Mouse (Mus musculus) embryonic stem cell, embryonic (primary cell): ENCODE measurements around the gene Snx20.

ENCODE experiments used
- CTCF ChIA-PET, 4 experiments: fragments of 300-600 bp in 2 of 4; fragments of 350-600 bp in 2 of 4; sonication (Branson Sonifier 250); formaldehyde crosslinking; loops; one replicate each; lab custom pipeline; 2022; ENCODE audit warnings: inconsistent platforms in 2 of 4; lab: Charles Lee
- POLR2A ChIA-PET, 4 experiments: fragments of 300-600 bp in 2 of 4; fragments of 350-600 bp in 2 of 4; sonication (Branson Sonifier 250); formaldehyde crosslinking; loops; one replicate each; lab custom pipeline; 2022; ENCODE audit warnings: antibody characterized with exemption in 4 of 4, inconsistent platforms in 1 of 4; lab: Charles Lee

Gene Snx20

DNA sequence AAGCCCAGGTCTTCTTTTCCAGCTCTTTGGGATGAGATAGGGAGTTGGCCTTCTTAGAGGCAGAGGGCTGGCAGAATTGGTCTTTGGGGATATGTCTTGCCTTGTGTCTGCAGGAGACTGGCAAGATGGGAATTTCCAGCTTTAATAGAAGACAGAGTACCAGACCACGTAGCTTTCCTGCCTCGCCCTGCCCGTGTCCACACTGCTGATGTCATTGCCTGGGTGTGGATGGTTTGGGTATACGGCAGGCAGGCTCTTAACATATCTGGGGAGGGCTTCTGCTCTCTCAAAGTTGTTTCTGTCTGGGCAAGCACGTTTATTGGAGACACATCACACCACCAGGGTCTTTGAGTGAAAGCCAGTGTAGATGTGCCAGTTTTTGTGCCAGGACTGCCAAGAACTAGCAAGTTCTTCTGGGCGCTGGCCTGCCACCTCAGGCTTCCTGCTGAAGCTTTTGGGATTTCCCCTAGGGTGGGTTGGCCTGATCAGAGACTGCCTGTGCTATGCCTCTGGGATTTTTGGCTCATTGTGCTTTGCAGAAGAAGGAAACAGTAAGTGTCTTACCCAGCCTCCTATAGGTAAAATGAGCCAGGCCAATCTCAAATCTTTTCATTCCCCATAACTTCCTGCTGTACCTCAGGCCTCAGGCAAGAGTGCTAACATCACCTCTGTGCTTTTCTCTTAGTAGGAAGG lies 14.2 kb upstream of the Snx20 start:
- CTCF ChIA-PET = no interaction called here

GRCm38 (mm10) chr8:88648322-88648721 lies 12.4 kb upstream of the Snx20 start:
- CTCF ChIA-PET = interaction anchor here (0.5 to 1.4 kb wide), 6 partner anchors 15 to 1260 kb away, joined by 3 to 5 read pairs (median 4); no protein-coding TSS in a partner anchor
- POLR2A ChIA-PET = interaction anchor here in 1 of 4 experiments (1.0 to 1.2 kb wide), 2 partner anchors 14 to 23 kb away, joined by 3 to 4 read pairs; no protein-coding TSS in a partner anchor

More for the DNA sequence above, 14.2 kb upstream of the Snx20 start:
- POLR2A ChIA-PET = interaction anchor here in 1 of 4 experiments (0.6 to 1.9 kb wide), 2 partner anchors 9 to 23 kb away, joined by 3 to 4 read pairs; no protein-coding TSS in a partner anchor

DNA sequence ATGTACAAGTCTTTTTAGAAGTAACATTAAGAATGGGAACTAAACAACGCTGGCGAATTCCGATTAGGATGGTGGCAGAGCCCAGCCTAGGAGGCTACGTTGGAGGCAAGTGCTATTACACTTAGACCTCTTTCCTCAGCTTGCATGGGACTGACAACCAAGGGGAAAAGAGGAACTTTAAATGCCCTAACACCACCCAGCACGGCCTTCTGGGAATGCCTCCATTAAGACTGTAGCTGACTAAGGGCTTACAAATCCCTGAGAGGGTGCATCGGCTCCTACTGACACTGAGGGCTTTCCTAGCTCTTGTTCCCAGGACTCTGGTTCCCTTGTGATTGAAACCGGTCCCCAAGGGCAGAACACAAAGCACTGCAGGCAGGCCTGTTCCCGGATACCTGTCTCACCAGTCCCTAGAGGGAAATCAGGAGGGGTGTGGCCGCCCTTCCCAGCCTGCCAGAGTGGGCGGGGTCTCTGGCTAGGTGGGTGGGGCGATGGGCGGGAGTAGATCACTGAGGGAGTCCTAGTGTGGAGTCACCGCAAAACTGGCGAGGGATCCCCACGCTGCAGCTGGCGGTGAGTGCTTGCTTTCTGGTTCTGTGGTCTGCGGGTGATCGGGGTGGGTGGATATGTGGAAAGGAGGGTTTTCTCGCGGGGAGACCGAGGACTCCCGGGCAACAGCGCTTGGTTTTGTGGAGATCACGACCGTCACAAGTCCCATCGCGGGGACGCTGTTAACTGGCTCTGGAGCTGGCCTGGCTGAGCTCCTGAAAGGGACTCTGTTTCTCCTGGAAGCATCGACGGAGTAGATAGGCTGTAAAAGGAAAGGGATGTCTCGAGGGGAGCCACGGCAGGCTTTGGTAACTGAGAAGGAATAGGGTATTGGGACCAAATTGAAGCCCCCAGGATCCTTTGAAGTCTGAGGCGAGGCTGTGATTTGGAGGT lies 11.2 kb upstream of the Snx20 start, which contains the start of gene Nod2:
Gene Nod2, plus strand, starts transcription at position 479 of the 942 bp plus-strand sequence.
- POLR2A ChIA-PET = interaction anchor here in 3 of 4 experiments (0.6 to 4.0 kb wide), 17 partner anchors 10 to 680 kb away, joined by 3 to 19 read pairs (median 4); partner anchors contain the start of genes Cyld (in 2 of the 3), Snx20 (in 2 of the 3) and Cnep1r1 (in 1 of the 3)
- CTCF ChIA-PET = interaction anchor here (0.6 to 1.4 kb wide), 8 partner anchors 20 to 381 kb away, joined by 3 to 6 read pairs (median 3); no protein-coding TSS in a partner anchor

- ChIA-PET CTCF (interaction anchor here in 1 of 4 experiments (0.9 kb wide), 1 partner anchor 376 kb away, joined by 4 read pairs; no protein-coding TSS in a partner anchor), POLR2A (interaction anchor here in 1 of 4 experiments (0.6 kb wide), 1 partner anchor 28 kb away, joined by 3 read pairs; no protein-coding TSS in a partner anchor)
Measured at GRCm38 (mm10) chr8:88642734-88643564, 7.0 kb upstream of the Snx20 start.

DNA sequence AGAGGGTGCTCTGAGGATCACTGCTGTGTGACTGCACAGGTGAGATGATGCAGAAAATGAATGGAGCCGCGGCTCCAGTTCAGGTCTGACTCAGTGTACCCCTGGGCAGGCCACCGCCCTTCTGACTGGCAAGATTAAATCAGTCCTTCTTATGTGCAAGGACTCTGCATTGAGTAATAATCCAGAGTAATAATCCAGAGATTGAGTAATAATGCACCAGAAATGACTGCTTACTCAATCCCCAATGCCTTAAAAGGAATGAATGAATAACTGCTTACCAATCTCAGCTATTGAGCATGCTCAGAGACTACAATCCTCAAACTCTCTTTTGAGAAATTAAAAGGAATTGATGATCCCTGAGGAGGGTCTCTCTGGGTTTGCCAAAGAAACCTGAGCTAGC lies 3.0 kb upstream of the Snx20 start:
- CTCF ChIA-PET = no interaction called here
- POLR2A ChIA-PET = no interaction called here

GRCm38 (mm10) chr8:88637092-88638000 lies 1.4 kb upstream of the Snx20 start:
- ChIA-PET POLR2A (interaction anchor here in 3 of 4 experiments (1.1 to 2.8 kb wide), 5 partner anchors 8 to 10 kb away, joined by 4 to 13 read pairs (median 5); partner anchors contain the start of gene Nod2 (in 1 of the 3)), CTCF (no interaction called here)

- ChIA-PET POLR2A (interaction anchor here in 2 of 4 experiments (0.7 to 1.0 kb wide), 3 partner anchors 11 to 114 kb away, joined by 3 to 5 read pairs (median 4); partner anchors contain the start of gene Nod2 (in 1 of the 2)), CTCF (interaction anchor here in 2 of 4 experiments (0.6 to 1.2 kb wide), 2 partner anchors 61 to 184 kb away, joined by 3 to 4 read pairs; no protein-coding TSS in a partner anchor)
Measured at GRCm38 (mm10) chr8:88633343-88633765, 2.6 kb downstream of the Snx20 start.

- ChIA-PET POLR2A (interaction anchor here in 1 of 4 experiments (1.4 kb wide), 1 partner anchor 16 kb away, joined by 4 read pairs; the partner anchor contains the start of gene Nod2), CTCF (interaction anchor here in 1 of 4 experiments (0.6 to 1.1 kb wide), 2 partner anchors 124 to 226 kb away, joined by 3 read pairs; no protein-coding TSS in a partner anchor)
Measured at GRCm38 (mm10) chr8:88631081-88631480, 4.8 kb downstream of the Snx20 start.

- CTCF ChIA-PET = interaction anchor here in 1 of 4 experiments (1.1 kb wide), 1 partner anchor 125 kb away, joined by 3 read pairs; no protein-coding TSS in a partner anchor
- POLR2A ChIA-PET = interaction anchor here in 1 of 4 experiments (1.3 kb wide), 1 partner anchor 7 kb away, joined by 4 read pairs; no protein-coding TSS in a partner anchor
Measured at GRCm38 (mm10) chr8:88630225-88630624, 5.7 kb downstream of the Snx20 start.

DNA sequence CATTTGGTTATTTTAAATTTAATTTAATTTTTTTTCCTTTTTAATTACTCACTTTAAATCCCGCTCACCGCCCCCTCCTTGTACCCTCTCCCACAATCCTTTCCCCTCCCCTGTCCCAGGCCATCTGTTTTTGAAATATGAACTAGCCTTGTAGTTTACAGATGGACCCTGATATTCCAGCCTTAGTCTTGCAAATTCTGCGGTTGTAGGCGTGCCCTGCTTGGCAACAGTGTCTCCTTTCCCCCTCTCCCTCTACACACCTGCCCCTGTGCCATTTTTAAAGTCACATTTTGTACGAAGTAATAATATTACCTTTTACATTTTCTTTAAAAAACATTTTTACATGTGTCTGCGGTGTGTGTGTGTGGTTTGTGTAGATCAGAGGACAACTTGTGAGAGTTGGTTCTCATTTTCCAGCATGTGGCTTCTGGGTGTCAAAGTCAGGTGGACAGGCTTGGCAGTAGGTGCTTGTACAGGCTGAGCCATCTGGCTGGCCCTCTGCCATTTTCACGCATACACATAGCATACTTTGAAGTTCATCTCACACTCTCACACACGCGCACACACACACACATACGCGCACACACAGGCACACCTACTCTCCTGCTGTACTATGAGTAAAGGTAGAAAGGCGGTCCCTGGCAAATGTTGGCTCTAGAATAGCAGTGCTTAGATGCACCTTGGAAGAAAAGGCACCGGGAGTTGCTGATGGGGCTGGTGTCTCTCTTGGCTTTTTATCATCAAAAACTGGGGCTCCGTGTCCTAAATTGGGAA lies 7.7 kb downstream of the Snx20 start:
- POLR2A ChIA-PET = interaction anchor here in 3 of 4 experiments (0.5 to 2.9 kb wide), 16 partner anchors 7 to 430 kb away, joined by 3 to 21 read pairs (median 4); partner anchors contain the start of genes Snx20 (in 3 of the 3), Cyld (in 2 of the 3), Nod2 (in 2 of the 3) and Tent4b (in 1 of the 3)
- CTCF ChIA-PET = interaction anchor here in 2 of 4 experiments (0.8 to 1.8 kb wide), 5 partner anchors 19 to 355 kb away, joined by 3 to 7 read pairs (median 3); partner anchors contain the start of gene Nod2 (in 1 of the 2)

DNA sequence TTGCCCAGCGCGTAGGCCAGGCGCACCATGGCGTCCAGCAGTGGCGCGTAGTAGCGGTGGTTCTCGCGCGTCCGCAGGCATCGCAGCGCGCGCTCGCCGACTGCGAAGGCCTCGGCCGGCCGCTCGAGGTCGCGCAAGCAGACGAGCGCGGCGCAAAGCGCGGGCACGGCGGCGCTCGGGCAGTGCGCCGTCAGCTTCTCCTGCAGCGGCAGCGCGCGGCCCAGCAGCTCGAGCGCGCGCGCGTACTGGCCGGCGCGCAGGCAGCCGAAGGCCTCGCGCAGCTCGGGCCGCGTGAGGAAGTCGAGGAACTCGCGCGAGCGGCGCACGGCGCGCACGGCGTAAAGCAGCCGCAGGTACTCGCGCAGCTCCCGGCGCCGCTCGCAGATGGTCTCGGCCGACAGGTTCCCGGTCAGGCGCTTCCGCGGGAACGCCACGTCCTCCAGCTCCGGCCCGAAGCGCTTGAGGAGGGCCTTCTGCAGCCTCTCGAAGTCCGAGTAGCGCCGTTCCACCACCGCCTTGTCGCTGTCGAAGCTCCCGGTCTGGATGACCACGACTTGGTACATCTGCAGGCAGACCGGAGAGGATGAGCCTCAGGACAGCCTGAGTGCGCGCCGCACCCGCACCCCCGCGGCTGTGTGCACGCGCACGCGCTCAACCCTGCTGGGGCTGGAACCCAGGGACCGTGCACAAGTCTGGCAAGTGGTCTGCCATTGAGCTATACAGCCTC lies 8.5 kb downstream of the Snx20 start:
- ChIA-PET CTCF (interaction anchor here in 3 of 4 experiments (0.6 to 1.8 kb wide), 9 partner anchors 18 to 383 kb away, joined by 3 to 7 read pairs (median 3); partner anchors contain the start of gene Nod2 (in 1 of the 3)), POLR2A (interaction anchor here in 3 of 4 experiments (0.7 to 2.9 kb wide), 18 partner anchors 8 to 429 kb away, joined by 3 to 21 read pairs (median 4); partner anchors contain the start of genes Nod2 (in 3 of the 3), Snx20 (in 3 of the 3), Cyld (in 1 of the 3) and Tent4b (in 1 of the 3))

DNA sequence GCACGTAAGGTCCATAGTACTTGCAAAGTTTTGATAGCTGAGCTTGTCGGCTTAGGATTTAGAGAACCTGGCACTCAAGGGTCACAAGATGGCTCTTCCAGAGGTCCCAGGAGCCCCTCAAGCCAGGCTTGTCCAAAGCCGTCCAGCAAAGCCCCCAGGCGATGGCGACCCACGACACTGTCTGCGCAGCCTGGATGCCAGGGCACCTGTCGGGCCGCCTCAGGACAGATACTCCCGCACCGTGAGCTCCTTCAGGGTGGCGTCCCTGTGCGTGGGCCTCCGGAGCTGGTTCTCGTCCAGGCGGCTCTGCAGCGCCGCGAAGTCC lies 9.0 kb downstream of the Snx20 start:
- ChIA-PET CTCF (interaction anchor here in 3 of 4 experiments (0.6 to 1.8 kb wide), 9 partner anchors 19 to 382 kb away, joined by 3 to 7 read pairs (median 3); partner anchors contain the start of gene Nod2 (in 1 of the 3)), POLR2A (interaction anchor here in 3 of 4 experiments (0.8 to 2.9 kb wide), 16 partner anchors 9 to 428 kb away, joined by 3 to 21 read pairs (median 4); partner anchors contain the start of genes Nod2 (in 3 of the 3), Snx20 (in 2 of the 3), Cyld (in 1 of the 3) and Tent4b (in 1 of the 3))

DNA sequence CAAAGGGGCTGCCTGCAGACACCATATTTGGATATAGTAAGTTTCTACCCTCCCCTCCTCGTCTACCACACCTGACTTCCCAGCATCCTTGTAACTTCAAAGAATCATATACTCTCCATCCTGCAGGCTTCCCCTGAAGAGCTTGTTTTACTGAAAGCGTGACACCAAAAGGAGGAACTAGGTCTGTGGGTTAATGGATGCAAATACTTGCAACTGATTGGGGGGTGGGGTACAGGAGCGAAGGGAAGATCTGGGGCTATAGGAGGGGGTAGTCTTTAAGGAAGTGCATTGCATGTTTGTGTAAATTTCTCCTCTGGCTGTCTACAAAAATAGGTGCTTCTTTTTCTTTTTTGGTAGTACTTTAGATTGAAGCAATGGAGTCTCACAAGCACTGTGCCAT lies 9.5 kb downstream of the Snx20 start:
- POLR2A ChIA-PET = interaction anchor here in 3 of 4 experiments (0.8 to 2.9 kb wide), 9 partner anchors 9 to 405 kb away, joined by 3 to 21 read pairs (median 4); partner anchors contain the start of genes Nod2 (in 3 of the 3), Cyld (in 1 of the 3) and Snx20 (in 1 of the 3)

DNA sequence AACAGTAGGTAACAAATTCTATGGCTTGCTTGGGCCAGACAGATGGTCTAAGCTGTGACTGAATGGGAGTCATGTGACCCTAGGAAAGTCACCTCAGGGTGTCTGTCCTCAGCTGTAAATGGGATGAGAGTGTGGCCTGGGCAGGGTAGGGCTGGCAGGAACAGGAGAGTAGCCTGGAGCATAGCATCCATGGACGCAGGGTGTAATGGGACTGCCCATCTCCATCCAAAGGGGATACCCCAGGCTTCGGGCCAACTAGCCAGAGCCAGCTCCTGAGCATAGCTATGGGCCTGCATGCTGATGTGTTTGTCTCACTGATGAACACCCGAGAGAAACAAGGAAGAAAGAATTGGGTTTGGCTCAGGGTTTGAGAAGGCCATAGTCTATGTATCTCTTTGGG lies 11.7 kb downstream of the Snx20 start:
- POLR2A ChIA-PET = interaction anchor here in 1 of 4 experiments (1.3 kb wide), 1 partner anchor 12 kb away, joined by 4 read pairs; the partner anchor contains the start of gene Snx20
- CTCF ChIA-PET = interaction anchor here in 1 of 4 experiments (1.2 kb wide), 1 partner anchor 358 kb away, joined by 3 read pairs; no protein-coding TSS in a partner anchor

More for the DNA sequence above, 9.5 kb downstream of the Snx20 start:
- CTCF ChIA-PET = interaction anchor here in 3 of 4 experiments (0.6 to 1.8 kb wide), 5 partner anchors 20 to 360 kb away, joined by 3 to 6 read pairs (median 4); no protein-coding TSS in a partner anchor
